Mouse (Mus musculus) embryonic facial prominence, embryonic 15.5 days (tissue): ENCODE data around the gene F5. TPM values are rescaled to one million over a fixed set of nuclear protein-coding genes. Genes with fewer than 3 reads are reported as not detected.

Experiments used
- ATAC-seq: fragments of 200-750 bp; cut with Nextera tagmentation; 2 replicates; pipeline ENCODE4 v1.8.0; 2017; ENCODE audit warnings: low read depth, moderate TSS enrichment; ENCODE audit not compliant: insufficient number of reproducible peaks, low FRiP score, low TSS enrichment
- H3K27ac ChIP-seq: fragments of 300-500 bp; sonication (generic); replicated peaks from 2 replicates; pipeline ENCODE4 v1.5.1; 2015; ENCODE audit warnings: mild to moderate bottlenecking, inconsistent platforms
- H3K27me3 ChIP-seq: fragments of 300-500 bp; sonication (generic); 2 replicates; pipeline ENCODE4 v1.6.1; 2015; ENCODE audit warnings: inconsistent platforms
- H3K36me3 ChIP-seq: fragments of 300-500 bp; sonication (generic); 2 replicates; pipeline ENCODE4 v1.6.1; 2015; ENCODE audit warnings: mild to moderate bottlenecking, inconsistent platforms
- H3K4me1 ChIP-seq: fragments of 300-500 bp; sonication (generic); 2 replicates; pipeline ENCODE4 v1.6.1; 2015; ENCODE audit warnings: inconsistent platforms
- H3K4me2 ChIP-seq: fragments of 300-500 bp; sonication (generic); replicated peaks from 2 replicates; pipeline ENCODE4 v1.6.1; 2015; ENCODE audit warnings: mild to moderate bottlenecking, inconsistent platforms
- H3K4me3 ChIP-seq: fragments of 300-500 bp; sonication (generic); replicated peaks from 2 replicates; pipeline ENCODE4 v1.5.1; 2015; ENCODE audit warnings: mild to moderate bottlenecking, inconsistent platforms
- H3K9ac ChIP-seq: fragments of 300-500 bp; sonication (generic); 2 replicates; pipeline ENCODE4 v1.6.1; 2015; ENCODE audit warnings: inconsistent platforms
- H3K9me3 ChIP-seq: fragments of 300-500 bp; sonication (generic); replicated peaks from 2 replicates; pipeline ENCODE4 v1.6.1; 2016; ENCODE audit warnings: inconsistent platforms
- WGBS: fragments of 180-500 bp; shearing (Covaris S2); methylation state at CpG from one replicate; pipeline ENCODE4 v1.1.7; 2015; 5-methylcytosine and 5-hydroxymethylcytosine counted together
- polyA plus RNA-seq: library from polyadenylated mRNA; unstranded; fragments of >200 nt; fragmentation: Nextera tagmentation; extraction: Ambion mirVana; gene quantifications from 2 replicates; pipeline ENCODE4 v1.2.1, GENCODE M21; 2015

F5 gene
- polyA plus RNA-seq, 1 experiment from 2014 or later: 0.11 TPM

DNA sequence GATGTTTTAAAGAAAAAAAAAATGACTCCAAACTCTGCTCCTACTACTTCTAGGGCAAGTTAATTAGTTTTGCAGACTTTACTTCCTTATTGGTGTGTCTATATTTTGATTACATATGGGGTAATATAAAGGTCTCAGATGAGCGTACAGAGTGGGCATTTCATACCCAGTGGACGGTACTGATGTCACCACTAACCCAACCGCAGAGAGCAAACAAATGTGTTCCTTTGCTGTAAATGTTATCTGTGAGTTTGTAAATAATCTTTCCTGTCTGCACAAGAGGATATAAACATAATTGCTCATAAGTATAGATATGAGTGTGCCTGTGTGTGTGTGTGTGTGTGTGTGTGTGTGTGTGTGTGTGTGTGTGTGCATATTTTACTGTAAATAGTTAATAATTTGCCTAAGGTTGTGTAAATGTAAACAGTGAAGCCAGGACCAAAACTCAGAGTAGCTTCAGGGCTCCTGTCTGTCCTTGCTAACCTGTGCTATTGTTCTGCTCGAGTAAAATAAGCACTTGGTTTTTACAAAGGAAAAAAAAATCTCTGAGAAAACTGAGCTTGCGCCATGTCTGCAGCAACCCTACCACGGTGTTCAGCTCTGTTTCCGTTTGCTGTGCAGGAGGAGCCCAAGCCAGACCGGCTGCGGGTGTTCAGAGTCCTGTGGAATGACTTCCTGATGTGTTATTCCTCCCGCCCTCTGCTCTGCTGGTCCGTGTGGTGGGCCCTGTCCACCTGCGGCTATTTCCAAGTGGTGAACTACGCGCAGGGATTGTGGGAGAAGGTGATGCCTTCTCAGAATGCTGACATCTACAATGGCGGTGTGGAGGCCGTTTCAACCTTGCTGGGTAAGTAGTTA lies 108.8 kb downstream of the F5 start:
- Histone ChIP-seq H3K36me3 (peaks cover 20% of the 10 kb centered on the region), H3K27me3 (no peaks in the 10 kb centered on the region), H3K9me3 (no peaks in the 10 kb centered on the region), H3K4me2 (no peak overlapping the region), H3K4me1 (no peaks in the 10 kb centered on the region), H3K27ac (no peak overlapping the region), H3K9ac (no peak overlapping the region), H3K4me3 (no peak overlapping the region)
- WGBS: 72% methylated on average over 16 of the region's 16 CpGs
- ATAC-seq: no peak

DNA sequence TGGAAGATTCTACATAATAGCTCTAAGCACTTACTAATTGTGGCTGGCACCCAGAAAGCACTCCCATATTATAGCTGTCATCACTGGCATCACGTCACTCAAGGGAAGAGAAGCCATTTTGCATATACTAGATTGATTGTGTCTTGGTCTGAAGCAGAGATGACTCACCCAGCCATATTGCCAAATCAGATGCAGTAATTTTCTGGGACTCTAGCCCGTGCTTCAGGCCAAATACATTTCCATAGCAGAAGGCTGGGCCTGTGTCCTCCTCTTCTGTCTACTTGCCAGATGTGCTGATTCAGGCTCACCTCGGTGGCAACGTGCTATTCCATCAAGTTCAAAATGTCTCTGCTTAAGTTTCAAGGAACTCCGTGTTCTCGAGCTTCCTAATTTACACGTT lies 109.9 kb downstream of the F5 start:
- WGBS: 65% methylated on average over 7 of the region's 7 CpGs
- no peak overlapping the region for H3K27ac ChIP-seq
- no peaks in the 10 kb centered on the region for H3K4me1 ChIP-seq
- no peaks in the 10 kb centered on the region for H3K27me3 ChIP-seq
- ATAC-seq: no peak
- H3K9ac ChIP-seq: no peak overlapping the region
- H3K9me3 ChIP-seq: no peaks in the 10 kb centered on the region
- H3K4me2 ChIP-seq: no peak overlapping the region
- H3K4me3 ChIP-seq: no peak overlapping the region
- peaks cover 20% of the 10 kb centered on the region for H3K36me3 ChIP-seq

Other genes starting within 250 kb of the F5 start
- 18.1 and 18.3 TPM in 2 replicates for gene Scyl3, start 222.7 kb upstream of the F5 start, polyA plus RNA-seq
- 15.5 and 17.0 TPM in 2 replicates for gene BC055324, start 157.0 kb upstream of the F5 start, polyA plus RNA-seq
- 8.5 and 9.3 TPM in 2 replicates for gene Mettl18, start 156.9 kb upstream of the F5 start, polyA plus RNA-seq
- 0.17 and 0.45 TPM in 2 replicates for gene Sele, start 103.6 kb upstream of the F5 start, polyA plus RNA-seq
- 1.1 and 1.4 TPM in 2 replicates for gene Sell, start 89.9 kb upstream of the F5 start, polyA plus RNA-seq
- 0.20 and 0.21 TPM in 2 replicates for gene Selp, start 36.6 kb upstream of the F5 start, polyA plus RNA-seq
- 9.0 and 11.1 TPM in 2 replicates for gene Slc19a2, start 97.2 kb downstream of the F5 start, polyA plus RNA-seq
- 12.2 and 16.7 TPM in 2 replicates for gene Ccdc181, start 123.7 kb downstream of the F5 start, polyA plus RNA-seq
- gene Nme7, start 152.3 kb downstream of the F5 start, polyA plus RNA-seq: 39.7 and 43.7 TPM in 2 replicates
- gene Blzf1, start 155.7 kb downstream of the F5 start, polyA plus RNA-seq: 41.0 and 41.9 TPM in 2 replicates